8 mouse cellular contexts compared by ENCODE assay signal in the genomic region with DNA sequence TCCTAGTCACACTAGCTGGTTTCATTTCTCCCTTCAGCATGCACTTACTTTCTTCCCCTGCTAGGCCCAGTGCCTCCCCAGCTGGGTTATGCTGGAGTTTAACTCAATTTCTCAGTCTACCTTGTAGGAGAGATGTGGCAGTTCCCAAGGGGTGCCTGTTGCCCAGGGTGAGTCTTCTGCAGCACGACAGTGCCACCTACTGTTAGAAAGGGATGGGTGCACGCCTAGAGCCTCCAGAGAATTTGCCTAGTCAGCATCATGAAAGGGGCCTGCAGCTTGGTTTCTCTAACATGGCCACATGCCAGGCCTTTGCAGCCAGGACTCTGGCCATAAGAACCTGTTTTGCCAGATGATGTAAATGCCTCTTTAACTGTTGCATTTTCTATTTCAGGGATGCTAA. TPM values are rescaled to one million over a fixed set of nuclear protein-coding genes. Genes with fewer than 3 reads are reported as not detected.
A peak's percentile ranks its signal among the peaks of the same experiment; 100 is the strongest.
DNase-seq lines count a peak whose midpoint lies in the region; ATAC-seq and TF ChIP-seq lines count a peak whose summit lies in the region.

No protein-coding gene starts in this region.

- no peak overlapping the region for H3K9ac ChIP-seq in hindbrain, embryonic 12.5 days
- no peak overlapping the region for H3K9ac ChIP-seq in lung, postnatal 0 days (replicated peaks; ENCODE audit: low read depth)

- peak; percentile 97 for TF ChIP-seq CTCF in lung, postnatal 0 days (IDR thresholded peaks at IDR 0.05)

- H3K36me3 ChIP-seq in hindbrain, embryonic 12.5 days = no peaks in the 10 kb centered on the region
- no peaks in the 10 kb centered on the region for H3K36me3 ChIP-seq in lung, postnatal 0 days (ENCODE audit: insufficient read depth, low read length)

- no peak overlapping the region for H3K4me3 ChIP-seq in hindbrain, embryonic 12.5 days
- H3K4me3 ChIP-seq in lung, postnatal 0 days (ENCODE audit: low read depth, low read length) = no peak overlapping the region

- H3K4me2 ChIP-seq in hindbrain, embryonic 12.5 days (replicated peaks) = no peak overlapping the region
- H3K4me2 ChIP-seq in lung, postnatal 0 days (replicated peaks; ENCODE audit: low read depth, low read length) = no peak overlapping the region

- H3K27ac ChIP-seq in hindbrain, embryonic 12.5 days = no peak overlapping the region
- no peak overlapping the region for H3K27ac ChIP-seq in lung, postnatal 0 days (ENCODE audit: low read length)

- H3K9me3 ChIP-seq in hindbrain, embryonic 12.5 days (replicated peaks) = no peaks in the 10 kb centered on the region
- no peaks in the 10 kb centered on the region for H3K9me3 ChIP-seq in lung, postnatal 0 days (ENCODE audit: low read length)

- peak; percentile 94 for DNase-seq in NIH3T3 (ENCODE audit: low read depth)
- peak; percentile 90 to 92 for DNase-seq in cerebellum, postnatal 10 days
- DNase-seq in frontal cortex, postnatal 10 days (ENCODE audit: low spot score in 2 of 2) = peak; percentile 69 to 84
- peak; percentile 90 for DNase-seq in layer of hippocampus, postnatal 10 days (ENCODE audit: low spot score in 2 of 2)
- peak; percentile 93 for DNase-seq in lung, postnatal 0 days (ENCODE audit: low spot score)
- DNase-seq in retina, adult 2 months (ENCODE audit: low read depth, low spot score) = peak; percentile 50
- peak; percentile 73 to 79 for DNase-seq in thymus, postnatal 36 days

- WGBS in hindbrain, embryonic 12.5 days = 2% methylated on average over 2 of the region's 2 CpGs
- WGBS in lung, postnatal 0 days = 0% methylated on average over 2 of the region's 2 CpGs

- no peaks in the 10 kb centered on the region; the same call in 1 of the 2 replicates for H3K4me1 ChIP-seq in hindbrain, embryonic 12.5 days
- H3K4me1 ChIP-seq in lung, postnatal 0 days (ENCODE audit: insufficient read depth, low read depth, low read length) = no peaks in the 10 kb centered on the region

- peak; percentile 86 for ATAC-seq in hindbrain, embryonic 12.5 days (ENCODE audit: low FRiP score)
- ATAC-seq in lung, postnatal 0 days = peak; percentile 96

- H3K27me3 ChIP-seq in hindbrain, embryonic 12.5 days = no peaks in the 10 kb centered on the region
- no peaks in the 10 kb centered on the region for H3K27me3 ChIP-seq in lung, postnatal 0 days (replicated peaks; ENCODE audit: insufficient read depth, low read length)

- TF ChIP-seq EP300 in lung, postnatal 0 days (IDR thresholded peaks at IDR 0.05) = no peak

RNA-seq across cellular contexts. Expression of a gene that starts 57.8 kb away (rescaled TPM):
- 8.7 and 10.1 TPM in 2 replicates for polyA plus RNA-seq in hindbrain, embryonic 12.5 days (2016; fragmentation: Nextera tagmentation; extraction: Ambion mirVana)
- 10 to 100 TPM; 10.6 to 11.1 TPM for total RNA-seq in layer of hippocampus, postnatal 10 days (2021)
- polyA plus RNA-seq in lung, postnatal 0 days (2015; fragmentation: Nextera tagmentation; extraction: Ambion mirVana) = 5.3 and 6.3 TPM in 2 replicates
